Mouse (Mus musculus): ENCODE results near the gene Erfe. TPM values are rescaled to one million over a fixed set of nuclear protein-coding genes. Genes with fewer than 3 reads are reported as not detected.

The Erfe gene
- polyA plus RNA-seq, 1 experiment, result 13.1 TPM

- Histone ChIP-seq H3K4me3 (no peak overlapping the region), H3K27me3 (ENCODE audit: control insufficient read depth, insufficient read depth, insufficient read length) (no peaks in the 10 kb centered on the region), H3ac (ENCODE audit: control insufficient read depth, insufficient read length) (no peak overlapping the region), H3K79me2 (ENCODE audit: control insufficient read depth, insufficient read depth) (peaks cover 51% of the 10 kb centered on the region), H3K4me2 (ENCODE audit: low read depth) (no peak overlapping the region), H3K36me3 (ENCODE audit: control insufficient read depth, insufficient read depth) (peaks cover 59% of the 10 kb centered on the region)
- no peak for TF ChIP-seq SRF (IDR thresholded peaks at IDR 0.05; ENCODE audit: control insufficient read depth, insufficient read length, low read depth)
- TF ChIP-seq TCF12 (IDR thresholded peaks at IDR 0.05; ENCODE audit: insufficient read depth, poor library complexity, severe bottlenecking), result no peak
- no peak for TF ChIP-seq E2F4 (IDR thresholded peaks at IDR 0.05; ENCODE audit: insufficient read depth)
- no peak for TF ChIP-seq POLR2AphosphoS2 (IDR thresholded peaks at IDR 0.05; ENCODE audit: insufficient read length, low read depth)
- no peak for TF ChIP-seq CEBPB (IDR thresholded peaks at IDR 0.05; ENCODE audit: insufficient read depth, poor library complexity, severe bottlenecking)
- TF ChIP-seq MAX (IDR thresholded peaks at IDR 0.05; ENCODE audit: low read depth), result no peak
- TF ChIP-seq POLR2A (IDR thresholded peaks at IDR 0.05; ENCODE audit: insufficient read length, low read depth), result no peak
- no peak for TF ChIP-seq MYOD1 (IDR thresholded peaks at IDR 0.05; ENCODE audit: control insufficient read depth in 1 of 3, insufficient read length in 2 of 3, low read depth in 2 of 3)
- no peak for TF ChIP-seq MYOG (IDR thresholded peaks at IDR 0.05; ENCODE audit: control insufficient read depth in 1 of 3, insufficient read depth in 1 of 3, insufficient read length in 2 of 3, low read depth in 2 of 3)
- no peak for TF ChIP-seq REST (IDR thresholded peaks at IDR 0.05; ENCODE audit: insufficient read depth, insufficient read length)
- no peak for TF ChIP-seq USF1 (IDR thresholded peaks at IDR 0.05; ENCODE audit: low read depth)
- TF ChIP-seq TCF3 (IDR thresholded peaks at IDR 0.05; ENCODE audit: insufficient read length, low read depth), result no peak
Measured at GRCm38 (mm10) chr1:91390369-91390768, 24.1 kb downstream of the Erfe start.

- peak overlapping the region; percentile 86 for H3K4me2 ChIP-seq (ENCODE audit: low read depth)
- no peaks in the 10 kb centered on the region for H3K27me3 ChIP-seq (ENCODE audit: control insufficient read depth, insufficient read depth, insufficient read length)
- H3K79me2 ChIP-seq (ENCODE audit: control insufficient read depth, insufficient read depth), result peaks cover 56% of the 10 kb centered on the region
- TF ChIP-seq MYOD1 (IDR thresholded peaks at IDR 0.05; ENCODE audit: control insufficient read depth in 1 of 3, insufficient read length in 2 of 3, low read depth in 2 of 3) (no peak), TCF3 (IDR thresholded peaks at IDR 0.05; ENCODE audit: insufficient read length, low read depth) (no peak), MYOG (IDR thresholded peaks at IDR 0.05; ENCODE audit: control insufficient read depth in 1 of 3, insufficient read depth in 1 of 3, insufficient read length in 2 of 3, low read depth in 2 of 3) (no peak), MAX (IDR thresholded peaks at IDR 0.05; ENCODE audit: low read depth) (no peak), POLR2AphosphoS2 (IDR thresholded peaks at IDR 0.05; ENCODE audit: insufficient read length, low read depth) (no peak), REST (IDR thresholded peaks at IDR 0.05; ENCODE audit: insufficient read depth, insufficient read length) (no peak), TCF12 (IDR thresholded peaks at IDR 0.05; ENCODE audit: insufficient read depth, poor library complexity, severe bottlenecking) (no peak), SRF (IDR thresholded peaks at IDR 0.05; ENCODE audit: control insufficient read depth, insufficient read length, low read depth) (no peak), USF1 (IDR thresholded peaks at IDR 0.05; ENCODE audit: low read depth) (no peak), CEBPB (IDR thresholded peaks at IDR 0.05; ENCODE audit: insufficient read depth, poor library complexity, severe bottlenecking) (no peak), E2F4 (IDR thresholded peaks at IDR 0.05; ENCODE audit: insufficient read depth) (no peak), POLR2A (IDR thresholded peaks at IDR 0.05; ENCODE audit: insufficient read length, low read depth) (no peak)
- peak overlapping the region; percentile 73 for H3K4me3 ChIP-seq
- peaks cover 17% of the 10 kb centered on the region for H3K36me3 ChIP-seq (ENCODE audit: control insufficient read depth, insufficient read depth)
- H3ac ChIP-seq (ENCODE audit: control insufficient read depth, insufficient read length), result peak overlapping the region; percentile 95
Measured at GRCm38 (mm10) chr1:91397927-91398259, 31.7 kb downstream of the Erfe start.

GRCm38 (mm10) chr1:91398260-91399062, 32.2 kb downstream of the Erfe start, which contains the start of gene Ilkap:
Ilkap (minus strand) TSS chr1:91398815.
- no peaks in the 10 kb centered on the region for H3K27me3 ChIP-seq (ENCODE audit: control insufficient read depth, insufficient read depth, insufficient read length)
- peaks cover 11% of the 10 kb centered on the region for H3K36me3 ChIP-seq (ENCODE audit: control insufficient read depth, insufficient read depth)
- H3ac ChIP-seq (ENCODE audit: control insufficient read depth, insufficient read length), result peak within 1 kb of the TSS; percentile 95
- peak within 1 kb of the TSS; percentile 86 for H3K4me2 ChIP-seq (ENCODE audit: low read depth)
- TF ChIP-seq CEBPB (IDR thresholded peaks at IDR 0.05; ENCODE audit: insufficient read depth, poor library complexity, severe bottlenecking) (no peak), MYOD1 (IDR thresholded peaks at IDR 0.05; ENCODE audit: control insufficient read depth in 1 of 3, insufficient read length in 2 of 3, low read depth in 2 of 3) (peak in 2 of 3 experiments; percentile 68 to 81), USF1 (IDR thresholded peaks at IDR 0.05; ENCODE audit: low read depth) (peak; percentile 23), POLR2AphosphoS2 (IDR thresholded peaks at IDR 0.05; ENCODE audit: insufficient read length, low read depth) (peak; percentile 57), MYOG (IDR thresholded peaks at IDR 0.05; ENCODE audit: control insufficient read depth in 1 of 3, insufficient read depth in 1 of 3, insufficient read length in 2 of 3, low read depth in 2 of 3) (peak in 2 of 3 experiments; percentile 6 to 77), TCF3 (IDR thresholded peaks at IDR 0.05; ENCODE audit: insufficient read length, low read depth) (no peak), E2F4 (IDR thresholded peaks at IDR 0.05; ENCODE audit: insufficient read depth) (no peak), POLR2A (IDR thresholded peaks at IDR 0.05; ENCODE audit: insufficient read length, low read depth) (peak; percentile 63), REST (IDR thresholded peaks at IDR 0.05; ENCODE audit: insufficient read depth, insufficient read length) (no peak), TCF12 (IDR thresholded peaks at IDR 0.05; ENCODE audit: insufficient read depth, poor library complexity, severe bottlenecking) (no peak), MAX (IDR thresholded peaks at IDR 0.05; ENCODE audit: low read depth) (no peak), SRF (IDR thresholded peaks at IDR 0.05; ENCODE audit: control insufficient read depth, insufficient read length, low read depth) (no peak)
- peaks cover 50% of the 10 kb centered on the region for H3K79me2 ChIP-seq (ENCODE audit: control insufficient read depth, insufficient read depth)
- peak within 1 kb of the TSS; percentile 73 for H3K4me3 ChIP-seq

- Histone ChIP-seq H3K36me3 (ENCODE audit: control insufficient read depth, insufficient read depth) (no peaks in the 10 kb centered on the region), H3K27me3 (ENCODE audit: control insufficient read depth, insufficient read depth, insufficient read length) (no peaks in the 10 kb centered on the region), H3ac (ENCODE audit: control insufficient read depth, insufficient read length) (no peak overlapping the region), H3K79me2 (ENCODE audit: control insufficient read depth, insufficient read depth) (no peaks in the 10 kb centered on the region), H3K4me2 (ENCODE audit: low read depth) (no peak overlapping the region), H3K4me3 (no peak overlapping the region)
- TF ChIP-seq POLR2A (IDR thresholded peaks at IDR 0.05; ENCODE audit: insufficient read length, low read depth) (no peak), E2F4 (IDR thresholded peaks at IDR 0.05; ENCODE audit: insufficient read depth) (no peak), TCF3 (IDR thresholded peaks at IDR 0.05; ENCODE audit: insufficient read length, low read depth) (no peak), MAX (IDR thresholded peaks at IDR 0.05; ENCODE audit: low read depth) (no peak), REST (IDR thresholded peaks at IDR 0.05; ENCODE audit: insufficient read depth, insufficient read length) (no peak), POLR2AphosphoS2 (IDR thresholded peaks at IDR 0.05; ENCODE audit: insufficient read length, low read depth) (no peak), MYOG (IDR thresholded peaks at IDR 0.05; ENCODE audit: control insufficient read depth in 1 of 3, insufficient read depth in 1 of 3, insufficient read length in 2 of 3, low read depth in 2 of 3) (no peak), USF1 (IDR thresholded peaks at IDR 0.05; ENCODE audit: low read depth) (no peak), MYOD1 (IDR thresholded peaks at IDR 0.05; ENCODE audit: control insufficient read depth in 1 of 3, insufficient read length in 2 of 3, low read depth in 2 of 3) (no peak), CEBPB (IDR thresholded peaks at IDR 0.05; ENCODE audit: insufficient read depth, poor library complexity, severe bottlenecking) (no peak), SRF (IDR thresholded peaks at IDR 0.05; ENCODE audit: control insufficient read depth, insufficient read length, low read depth) (no peak), TCF12 (IDR thresholded peaks at IDR 0.05; ENCODE audit: insufficient read depth, poor library complexity, severe bottlenecking) (no peak)
Measured at GRCm38 (mm10) chr1:91404976-91405375, 38.7 kb downstream of the Erfe start.
